Mouse (Mus musculus) layer of hippocampus, postnatal 10 days (tissue): ENCODE data around the gene Ak1. TPM values are rescaled to one million over a fixed set of nuclear protein-coding genes. Genes with fewer than 3 reads are reported as not detected.

Experiments used
- DNase-seq, 2 experiments: peaks; one replicate each; pipeline ENCODE4 v3.0.0; 2021; ENCODE audit warnings: low spot score in 2 of 2
- microRNA-seq, 2 experiments: library from miRNA; unstranded; fragments of <30 nt; microRNA quantifications; one replicate each; pipeline ENCODE4 v1.2.0; 2021
- total RNA-seq, 2 experiments: library from RNA; stranded (reverse); gene quantifications; 2 replicates each; pipeline ENCODE4 v1.2.3; 2021

Ak1 gene
- total RNA-seq, 2 experiments from 2014 or later, result 109 TPM

GRCm38 (mm10) chr2:32683701-32684100 lies 62.1 kb downstream of the Ak1 start:
- DNase-seq, result no peak

Small RNAs within 50 kb of the gene (microRNA-seq; reads per million reads assigned to microRNA genes)
- gene Gm47291 (0 reads per million in 2 experiments), gene Mir1954 (0 reads per million in 2 experiments)

Other genes starting within 250 kb of the Ak1 start
- 100 to 1,000 TPM; 163 to 168 TPM for gene 1110008P14Rik, start 239.8 kb upstream of the Ak1 start, total RNA-seq
- gene Lcn2, start 233.5 kb upstream of the Ak1 start, total RNA-seq, result 1 to 10 TPM; 2.4 to 2.9 TPM
- 10 to 100 TPM; 42.0 to 42.5 TPM for gene Ptges2, start 225.9 kb upstream of the Ak1 start, total RNA-seq
- 1 to 10 TPM; 3.4 TPM for gene Naif1, start 171.3 kb upstream of the Ak1 start, total RNA-seq
- gene Slc25a25, start 170.3 kb upstream of the Ak1 start, total RNA-seq, result 10 to 100 TPM; 46.0 to 48.9 TPM
- gene Fam102a, start 86.4 kb upstream of the Ak1 start, total RNA-seq, result 10 to 100 TPM; 34.8 to 38.0 TPM
- 10 to 100 TPM; 69.6 to 88.4 TPM for gene Dpm2, start 50.9 kb upstream of the Ak1 start, total RNA-seq
- gene Pip5kl1, start 47.0 kb upstream of the Ak1 start, total RNA-seq, result 1 to 10 TPM; 6.4 to 7.1 TPM
- gene 9430097D07Rik, start 46.1 kb upstream of the Ak1 start, total RNA-seq, result under 1 TPM; 0.45 to 0.64 TPM
- 10 to 100 TPM; 41.9 to 47.1 TPM for gene St6galnac4, start 34.7 kb upstream of the Ak1 start, total RNA-seq
- gene St6galnac6, start 22.0 kb upstream of the Ak1 start, total RNA-seq, result 100 to 1,000 TPM in 1 of 2 experiments, 10 to 100 TPM in 1; 99.1 to 104 TPM
- gene Eng, start 24.8 kb downstream of the Ak1 start, total RNA-seq, result 10 to 100 TPM; 25.9 to 28.2 TPM
- gene Fpgs, start 82.4 kb downstream of the Ak1 start, total RNA-seq, result 10 to 100 TPM; 17.1 to 17.2 TPM
- 10 to 100 TPM; 86.8 to 92.1 TPM for gene Cdk9, start 91.3 kb downstream of the Ak1 start, total RNA-seq
- 10 to 100 TPM; 34.7 to 40.3 TPM for gene Sh2d3c, start 99.3 kb downstream of the Ak1 start, total RNA-seq
- 1 to 10 TPM; 2.1 to 3.2 TPM for gene 6330409D20Rik, start 119.3 kb downstream of the Ak1 start, total RNA-seq
- 10 to 100 TPM; 28.9 to 32.9 TPM for gene Tor2a, start 135.5 kb downstream of the Ak1 start, total RNA-seq
- under 1 TPM; 0.71 to 0.94 TPM for gene Ttc16, start 153.9 kb downstream of the Ak1 start, total RNA-seq
- 10 to 100 TPM in 1 of 2 experiments, 1 to 10 TPM in 1; 5.4 to 11.5 TPM for gene Ptrh1, start 154.0 kb downstream of the Ak1 start, total RNA-seq
- gene Cfap157, start 162.7 kb downstream of the Ak1 start, total RNA-seq, result under 1 TPM; 0.75 to 0.76 TPM
- gene Stxbp1, start 225.5 kb downstream of the Ak1 start, total RNA-seq, result 100 to 1,000 TPM; 525 to 547 TPM